16 mouse cellular contexts compared by ENCODE assay signal in the genomic region with DNA sequence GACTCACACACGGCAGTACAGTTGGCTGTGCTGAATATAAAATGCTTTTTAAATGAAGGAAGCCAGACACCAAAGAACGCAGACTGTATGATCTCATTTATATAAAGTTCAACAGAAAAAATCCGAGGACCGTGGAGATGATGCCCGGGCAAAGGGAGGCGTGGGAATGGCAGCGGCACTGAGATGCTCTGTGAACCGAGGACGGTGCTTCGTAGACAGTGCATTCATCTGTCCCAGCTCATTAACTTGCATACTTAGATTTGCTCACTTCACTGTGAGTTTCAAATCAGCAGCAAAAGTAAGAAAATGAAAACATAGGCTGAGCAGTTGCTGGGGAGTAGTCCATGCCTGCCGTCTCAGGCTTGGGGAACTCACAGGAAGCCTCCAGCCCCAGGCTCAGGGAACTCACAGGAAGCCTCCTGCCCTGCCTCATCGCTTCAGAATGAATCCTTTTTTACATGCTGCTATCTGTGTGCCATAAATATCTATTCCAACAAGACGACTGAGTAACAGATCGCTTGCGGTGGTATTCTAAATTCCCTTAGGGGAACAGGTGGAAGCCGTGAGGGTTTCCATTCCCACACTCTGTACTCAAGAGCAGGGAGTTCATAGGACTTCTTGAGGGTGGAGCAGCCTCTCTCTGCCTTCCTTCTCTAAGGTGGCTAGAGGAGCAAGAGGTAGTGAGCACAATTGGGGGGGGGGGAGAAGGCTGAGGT. TPM values are rescaled to one million over a fixed set of nuclear protein-coding genes. Genes with fewer than 3 reads are reported as not detected.
DNase-seq lines count a peak whose midpoint lies in the region; ATAC-seq lines count a peak whose summit lies in the region.
"Had no signal": no experiment of that assay in that cellular context is flagged by ENCODE, and none has a peak within 500 bp of the region (broad histone marks: within the 10 kb centered on the region; RNA-seq: fewer than 3 reads in every experiment).

No protein-coding gene starts in this region.

- no peak overlapping the region for H3K4me2 ChIP-seq in hindbrain, embryonic 15.5 days
- no peak overlapping the region for H3K4me2 ChIP-seq in hindbrain, embryonic 12.5 days (replicated peaks)
- no peak overlapping the region for H3K4me2 ChIP-seq in midbrain, embryonic 11.5 days
- H3K4me2 ChIP-seq in midbrain, embryonic 16.5 days (ENCODE audit: low read length), result no peak overlapping the region
- H3K4me2 ChIP-seq: embryonic facial prominence, embryonic 12.5 days; forebrain, embryonic 13.5 days; lung, embryonic 14.5 days had no signal

- peak; percentile 82 for ATAC-seq in frontal cortex, adult (ENCODE audit: low TSS enrichment)
- ATAC-seq in hindbrain, embryonic 15.5 days (ENCODE audit: low FRiP score, low read depth), result 0 out of 2 replicates have a peak, but pooled peaks have one; percentile 33
- no peak for ATAC-seq in hindbrain, embryonic 12.5 days (ENCODE audit: low FRiP score)
- no peak for ATAC-seq in midbrain, embryonic 11.5 days (ENCODE audit: low FRiP score)
- no peak for ATAC-seq in midbrain, embryonic 16.5 days
- no peak for ATAC-seq in granulocyte monocyte progenitor cell, adult 5-6 weeks (replicated peaks; ENCODE audit: poor library complexity, severe bottlenecking)
- ATAC-seq: forebrain, embryonic 13.5 days had no signal

- no peak for DNase-seq in frontal cortex, postnatal 36 days (ENCODE audit: low spot score in 2 of 2)
- peak; percentile 21 for DNase-seq in midbrain, embryonic 11.5 days (ENCODE audit: low spot score, missing footprints)
- DNase-seq in adrenal gland, postnatal 14 days, result no peak
- DNase-seq: adrenal gland, postnatal 10 days; cerebellum, postnatal 14 days; gastrocnemius, postnatal 10 days; heart, postnatal 4 days; lung, embryonic 14.5 days; thymus, postnatal 36 days had no signal

- no peaks in the 10 kb centered on the region for H3K27me3 ChIP-seq in hindbrain, embryonic 15.5 days
- H3K27me3 ChIP-seq in hindbrain, embryonic 12.5 days, result no peaks in the 10 kb centered on the region
- no peaks in the 10 kb centered on the region for H3K27me3 ChIP-seq in midbrain, embryonic 11.5 days (ENCODE audit: control insufficient read depth, insufficient read depth, low read length)
- H3K27me3 ChIP-seq in midbrain, embryonic 16.5 days (ENCODE audit: control insufficient read depth, insufficient read depth, low read depth, low read length), result no peaks in the 10 kb centered on the region
- H3K27me3 ChIP-seq: embryonic facial prominence, embryonic 12.5 days; forebrain, embryonic 13.5 days had no signal

- H3K4me3 ChIP-seq in hindbrain, embryonic 15.5 days, result no peak overlapping the region
- no peak overlapping the region for H3K4me3 ChIP-seq in hindbrain, embryonic 12.5 days
- H3K4me3 ChIP-seq in midbrain, embryonic 11.5 days (ENCODE audit: low read depth, low read length), result no peak overlapping the region
- no peak overlapping the region for H3K4me3 ChIP-seq in midbrain, embryonic 16.5 days (ENCODE audit: low read depth, low read length)
- H3K4me3 ChIP-seq: embryonic facial prominence, embryonic 12.5 days; forebrain, embryonic 13.5 days had no signal

- H3K9me3 ChIP-seq in hindbrain, embryonic 15.5 days, result no peaks in the 10 kb centered on the region
- H3K9me3 ChIP-seq in hindbrain, embryonic 12.5 days (replicated peaks), result no peaks in the 10 kb centered on the region
- H3K9me3 ChIP-seq in midbrain, embryonic 11.5 days (ENCODE audit: control insufficient read depth, low read length), result no peaks in the 10 kb centered on the region
- no peaks in the 10 kb centered on the region for H3K9me3 ChIP-seq in midbrain, embryonic 16.5 days (replicated peaks; ENCODE audit: control insufficient read depth, low read length, poor library complexity, severe bottlenecking)
- H3K9me3 ChIP-seq: embryonic facial prominence, embryonic 12.5 days; forebrain, embryonic 13.5 days had no signal

- no peak overlapping the region for H3K27ac ChIP-seq in hindbrain, embryonic 15.5 days (replicated peaks)
- no peak overlapping the region for H3K27ac ChIP-seq in hindbrain, embryonic 12.5 days
- no peak overlapping the region for H3K27ac ChIP-seq in midbrain, embryonic 11.5 days (ENCODE audit: low read depth, low read length)
- no peak overlapping the region for H3K27ac ChIP-seq in midbrain, embryonic 16.5 days (ENCODE audit: low read length)
- H3K27ac ChIP-seq: embryonic facial prominence, embryonic 12.5 days; forebrain, embryonic 13.5 days had no signal

- no peak overlapping the region for H3K9ac ChIP-seq in hindbrain, embryonic 15.5 days
- no peak overlapping the region for H3K9ac ChIP-seq in hindbrain, embryonic 12.5 days
- no peak overlapping the region for H3K9ac ChIP-seq in midbrain, embryonic 11.5 days (ENCODE audit: low read length)
- no peak overlapping the region for H3K9ac ChIP-seq in midbrain, embryonic 16.5 days (ENCODE audit: low read depth, low read length)
- H3K9ac ChIP-seq: embryonic facial prominence, embryonic 12.5 days; forebrain, embryonic 13.5 days; lung, embryonic 14.5 days had no signal

- no peaks in the 10 kb centered on the region; the same call in 1 of the 2 replicates for H3K4me1 ChIP-seq in hindbrain, embryonic 15.5 days (replicated peaks)
- H3K4me1 ChIP-seq in hindbrain, embryonic 12.5 days, result peaks cover 8% of the 10 kb centered on the region; the same call in 1 of the 2 replicates
- H3K4me1 ChIP-seq in midbrain, embryonic 11.5 days (ENCODE audit: control insufficient read depth, insufficient read depth, low read length), result no peaks in the 10 kb centered on the region
- peaks cover 6% of the 10 kb centered on the region for H3K4me1 ChIP-seq in midbrain, embryonic 16.5 days (ENCODE audit: control insufficient read depth, insufficient read depth, low read length)
- H3K4me1 ChIP-seq: embryonic facial prominence, embryonic 12.5 days had no signal

- H3K36me3 ChIP-seq in hindbrain, embryonic 15.5 days, result no peaks in the 10 kb centered on the region
- no peaks in the 10 kb centered on the region for H3K36me3 ChIP-seq in hindbrain, embryonic 12.5 days
- no peaks in the 10 kb centered on the region for H3K36me3 ChIP-seq in midbrain, embryonic 11.5 days (ENCODE audit: control insufficient read depth, insufficient read depth, low read length)
- no peaks in the 10 kb centered on the region for H3K36me3 ChIP-seq in midbrain, embryonic 16.5 days (ENCODE audit: control insufficient read depth, insufficient read depth, low read length)
- H3K36me3 ChIP-seq: embryonic facial prominence, embryonic 12.5 days had no signal

- WGBS in hindbrain, embryonic 15.5 days, result 66% methylated on average over 16 of the region's 16 CpGs
- WGBS in hindbrain, embryonic 12.5 days, result 81% methylated on average over 16 of the region's 16 CpGs
- 87% methylated on average over 16 of the region's 16 CpGs for WGBS in midbrain, embryonic 11.5 days
- WGBS in midbrain, embryonic 16.5 days, result 72% methylated on average over 16 of the region's 16 CpGs

RNA-seq across cellular contexts. Expression of a gene that starts 52.1 kb away (rescaled TPM):
- 20.9 and 23.8 TPM in 2 replicates for polyA plus RNA-seq in hindbrain, embryonic 15.5 days (2015; fragmentation: Nextera tagmentation; extraction: Ambion mirVana)
- polyA plus RNA-seq in hindbrain, embryonic 12.5 days (2016; fragmentation: Nextera tagmentation; extraction: Ambion mirVana), result 16.1 and 19.6 TPM in 2 replicates
- polyA plus RNA-seq in midbrain, embryonic 11.5 days (2014; fragmentation: Nextera tagmentation; extraction: Ambion mirVana), result 11.1 and 14.4 TPM in 2 replicates
- 20.3 and 22.7 TPM in 2 replicates for polyA plus RNA-seq in midbrain, embryonic 16.5 days (2015; fragmentation: Nextera tagmentation; extraction: Ambion mirVana)
- 30.8 and 31.0 TPM in 2 replicates for total RNA-seq in adrenal gland, postnatal 14 days (2021)
- total RNA-seq in granulocyte monocyte progenitor cell, adult 5-6 weeks (2014; fragmentation: Nextera tagmentation), result 0.24 TPM in 1 of 2 replicates, not detected in the other
- total RNA-seq in granulocyte monocyte progenitor cell, adult 5-6 weeks (2017), result 0.10 and 0.47 TPM in 2 replicates

Comparison
In these comparisons a context has a peak if more than half of its experiments do, and no peak if none do; other contexts are left out.
1. ATAC-seq: peak in frontal cortex, adult (single experiment) and hindbrain, embryonic 15.5 days (single experiment); none in hindbrain, embryonic 12.5 days (single experiment), midbrain, embryonic 11.5 days (single experiment), midbrain, embryonic 16.5 days (single experiment) and granulocyte monocyte progenitor cell, adult 5-6 weeks (single experiment).